Mouse (Mus musculus): ENCODE measurements around the gene Hdac11. TPM values are rescaled to one million over a fixed set of nuclear protein-coding genes. Genes with fewer than 3 reads are reported as not detected.

Hdac11 gene
- total and polyA plus RNA-seq, 3 experiments: 17.4 to 22.7 (median 18.4) TPM

DNA sequence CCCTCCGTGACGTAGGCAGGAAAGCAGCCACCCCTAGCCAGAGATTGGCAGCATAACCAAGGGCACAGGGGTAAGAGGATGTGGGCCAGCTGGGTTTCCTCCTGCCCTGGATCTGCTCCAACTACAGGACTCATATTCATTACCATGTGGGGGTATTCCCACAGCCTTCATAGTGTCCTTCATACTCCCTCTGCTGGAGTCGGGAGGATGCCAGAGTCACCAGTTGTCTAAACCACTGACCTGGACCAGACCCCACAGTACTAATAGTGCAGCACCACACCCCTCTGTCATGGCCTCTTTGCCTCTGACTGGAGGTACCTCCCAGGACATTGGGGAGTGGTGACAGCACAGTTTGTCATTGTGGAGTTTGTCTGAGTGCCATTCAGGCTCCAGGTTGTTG, 17.7 kb downstream of the Hdac11 start:
- no peak overlapping the region for H3K27ac ChIP-seq
- no peak overlapping the region for H3K4me3 ChIP-seq
- H3K79me2 ChIP-seq (replicated peaks; ENCODE audit: control insufficient read depth, insufficient read depth, low read length): no peaks in the 10 kb centered on the region
- WGBS: 50% methylated on average over 3 of the region's 3 CpGs
- intact Hi-C loops (cut with DNase I): no loop called here
- no peaks in the 10 kb centered on the region; the same call in 1 of the 2 replicates for H3K4me1 ChIP-seq (ENCODE audit: control insufficient read depth, insufficient read depth, low read length)
- no peaks in the 10 kb centered on the region for H3K36me3 ChIP-seq (ENCODE audit: control insufficient read depth, insufficient read depth, low read length)
- no peak for DNase-seq
- H3K27me3 ChIP-seq (ENCODE audit: control insufficient read depth, insufficient read depth, low read length): no peaks in the 10 kb centered on the region
- no peak for TF ChIP-seq CTCF (IDR thresholded peaks at IDR 0.05)
- TF ChIP-seq EP300 (IDR thresholded peaks at IDR 0.05; ENCODE audit: insufficient read depth, low read depth, low read length): no peak
- no peak for TF ChIP-seq POLR2A (IDR thresholded peaks at IDR 0.05; ENCODE audit: insufficient read depth, low read depth, low read length)
- H3K9ac ChIP-seq (ENCODE audit: low read depth, low read length): no peak overlapping the region

- no peaks in the 10 kb centered on the region for H3K27me3 ChIP-seq (ENCODE audit: control insufficient read depth, insufficient read depth, low read length)
- intact Hi-C loops (cut with DNase I): loop anchor here (2.0 kb wide), 1 partner anchor 38 kb away; no protein-coding TSS in a partner anchor
- H3K79me2 ChIP-seq (replicated peaks; ENCODE audit: control insufficient read depth, insufficient read depth, low read length): no peaks in the 10 kb centered on the region
- no peak overlapping the region for H3K9ac ChIP-seq (ENCODE audit: low read depth, low read length)
- H3K36me3 ChIP-seq (ENCODE audit: control insufficient read depth, insufficient read depth, low read length): no peaks in the 10 kb centered on the region
- peak; percentile 62 to 63 for DNase-seq
- H3K4me3 ChIP-seq: no peak overlapping the region
- peaks cover 27% of the 10 kb centered on the region for H3K4me1 ChIP-seq (ENCODE audit: control insufficient read depth, insufficient read depth, low read length)
- peak overlapping the region; percentile 73 for H3K27ac ChIP-seq
- 47% methylated on average over 9 of the region's 9 CpGs for WGBS
- TF ChIP-seq CTCF (IDR thresholded peaks at IDR 0.05) (no peak), POLR2A (IDR thresholded peaks at IDR 0.05; ENCODE audit: insufficient read depth, low read depth, low read length) (no peak), EP300 (IDR thresholded peaks at IDR 0.05; ENCODE audit: insufficient read depth, low read depth, low read length) (no peak)
Measured at GRCm38 (mm10) chr6:91180767-91181171, 24.3 kb downstream of the Hdac11 start.

- Histone ChIP-seq H3K27ac (peak overlapping the region; percentile 73), H3K36me3 (ENCODE audit: control insufficient read depth, insufficient read depth, low read length) (no peaks in the 10 kb centered on the region), H3K27me3 (ENCODE audit: control insufficient read depth, insufficient read depth, low read length) (no peaks in the 10 kb centered on the region), H3K79me2 (replicated peaks; ENCODE audit: control insufficient read depth, insufficient read depth, low read length) (no peaks in the 10 kb centered on the region), H3K9ac (ENCODE audit: low read depth, low read length) (no peak overlapping the region), H3K4me1 (ENCODE audit: control insufficient read depth, insufficient read depth, low read length) (peaks cover 28% of the 10 kb centered on the region), H3K4me3 (no peak overlapping the region)
- intact Hi-C loops (cut with DNase I): loop anchor here (2.0 kb wide), 1 partner anchor 37 kb away; no protein-coding TSS in a partner anchor
- TF ChIP-seq EP300 (IDR thresholded peaks at IDR 0.05; ENCODE audit: insufficient read depth, low read depth, low read length) (peak; percentile 84), CTCF (IDR thresholded peaks at IDR 0.05) (no peak), POLR2A (IDR thresholded peaks at IDR 0.05; ENCODE audit: insufficient read depth, low read depth, low read length) (0 out of 2 replicates have a peak, but pooled peaks have one; percentile 31)
- WGBS: 13% methylated on average over 2 of the region's 2 CpGs
- peak; percentile 91 to 94 for DNase-seq
Measured at GRCm38 (mm10) chr6:91181320-91181719, 24.9 kb downstream of the Hdac11 start.

GRCm38 (mm10) chr6:91182075-91182490, 25.6 kb downstream of the Hdac11 start:
- no peak overlapping the region for H3K4me3 ChIP-seq
- WGBS: 35% methylated on average over 4 of the region's 4 CpGs
- H3K4me1 ChIP-seq (ENCODE audit: control insufficient read depth, insufficient read depth, low read length): peaks cover 32% of the 10 kb centered on the region
- no peaks in the 10 kb centered on the region for H3K27me3 ChIP-seq (ENCODE audit: control insufficient read depth, insufficient read depth, low read length)
- H3K27ac ChIP-seq: peak overlapping the region; percentile 73
- intact Hi-C loops (cut with DNase I): no loop called here
- TF ChIP-seq CTCF (IDR thresholded peaks at IDR 0.05) (no peak), POLR2A (IDR thresholded peaks at IDR 0.05; ENCODE audit: insufficient read depth, low read depth, low read length) (no peak), EP300 (IDR thresholded peaks at IDR 0.05; ENCODE audit: insufficient read depth, low read depth, low read length) (no peak)
- no peaks in the 10 kb centered on the region for H3K79me2 ChIP-seq (replicated peaks; ENCODE audit: control insufficient read depth, insufficient read depth, low read length)
- H3K36me3 ChIP-seq (ENCODE audit: control insufficient read depth, insufficient read depth, low read length): no peaks in the 10 kb centered on the region
- H3K9ac ChIP-seq (ENCODE audit: low read depth, low read length): no peak overlapping the region
- peak in 1 of 2 experiments; percentile 38 for DNase-seq

- no peak for DNase-seq
- TF ChIP-seq CTCF (IDR thresholded peaks at IDR 0.05) (no peak), EP300 (IDR thresholded peaks at IDR 0.05; ENCODE audit: insufficient read depth, low read depth, low read length) (no peak), POLR2A (IDR thresholded peaks at IDR 0.05; ENCODE audit: insufficient read depth, low read depth, low read length) (no peak)
- Histone ChIP-seq H3K27ac (peak overlapping the region; percentile 73), H3K27me3 (ENCODE audit: control insufficient read depth, insufficient read depth, low read length) (no peaks in the 10 kb centered on the region), H3K4me1 (ENCODE audit: control insufficient read depth, insufficient read depth, low read length) (peaks cover 38% of the 10 kb centered on the region), H3K4me3 (no peak overlapping the region), H3K79me2 (replicated peaks; ENCODE audit: control insufficient read depth, insufficient read depth, low read length) (no peaks in the 10 kb centered on the region), H3K9ac (ENCODE audit: low read depth, low read length) (no peak overlapping the region), H3K36me3 (ENCODE audit: control insufficient read depth, insufficient read depth, low read length) (no peaks in the 10 kb centered on the region)
- 29% methylated on average over 1 of the region's 1 CpGs for WGBS
- intact Hi-C loops (cut with DNase I): no loop called here
Measured at GRCm38 (mm10) chr6:91183041-91183440, 26.6 kb downstream of the Hdac11 start.

DNA sequence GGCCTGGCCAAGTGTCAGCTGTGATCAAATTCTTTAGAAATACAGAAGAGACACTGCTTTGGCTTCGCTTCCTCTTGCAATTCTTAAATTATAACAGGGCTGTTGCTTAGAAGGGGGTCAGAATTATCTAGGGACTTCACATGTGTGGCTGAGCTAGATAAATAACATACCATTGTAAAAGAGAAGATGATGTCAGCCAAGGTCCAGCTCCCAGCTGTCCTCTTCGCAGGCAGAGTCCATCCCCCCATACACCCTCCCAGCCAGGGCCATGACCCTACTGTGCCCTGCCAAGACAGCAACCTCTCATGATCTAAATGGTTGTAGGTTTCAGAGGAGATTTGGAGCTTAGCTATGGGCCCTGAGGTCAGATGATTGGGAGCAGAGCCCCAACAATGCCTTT, 27.5 kb downstream of the Hdac11 start:
- intact Hi-C loops (cut with DNase I): loop anchor here (2.0 kb wide), 1 partner anchor 29 kb away; the partner anchor contains the start of gene Fbln2
- peak overlapping the region; percentile 73 for H3K27ac ChIP-seq
- no peaks in the 10 kb centered on the region for H3K36me3 ChIP-seq (ENCODE audit: control insufficient read depth, insufficient read depth, low read length)
- no peak overlapping the region for H3K4me3 ChIP-seq
- H3K27me3 ChIP-seq (ENCODE audit: control insufficient read depth, insufficient read depth, low read length): no peaks in the 10 kb centered on the region
- DNase-seq: peak; percentile 65 to 68
- peaks cover 40% of the 10 kb centered on the region for H3K4me1 ChIP-seq (ENCODE audit: control insufficient read depth, insufficient read depth, low read length)
- WGBS: 43% methylated on average over 2 of the region's 2 CpGs
- no peak overlapping the region for H3K9ac ChIP-seq (ENCODE audit: low read depth, low read length)
- H3K79me2 ChIP-seq (replicated peaks; ENCODE audit: control insufficient read depth, insufficient read depth, low read length): no peaks in the 10 kb centered on the region
- TF ChIP-seq EP300 (IDR thresholded peaks at IDR 0.05; ENCODE audit: insufficient read depth, low read depth, low read length) (0 out of 2 replicates have a peak, but pooled peaks have one; percentile 64), POLR2A (IDR thresholded peaks at IDR 0.05; ENCODE audit: insufficient read depth, low read depth, low read length) (no peak)

Data from heart, adult 2 months (tissue).